ENCODE assay signal across 8 mouse cellular contexts in genomic region chr1:156939251-156940141, GRCm38 (mm10). TPM values are rescaled to one million over a fixed set of nuclear protein-coding genes. Genes with fewer than 3 reads are reported as not detected.
DNase-seq lines count a peak whose midpoint lies in the region; ATAC-seq lines count a peak whose summit lies in the region.

Ralgps2 (minus strand) TSS chr1:156939626.

- H3K36me3 ChIP-seq in embryonic facial prominence, embryonic 12.5 days: no peaks in the 10 kb centered on the region
- H3K36me3 ChIP-seq in heart, embryonic 14.5 days (ENCODE audit: control insufficient read depth, insufficient read depth, low read length): no peaks in the 10 kb centered on the region
- no peaks in the 10 kb centered on the region for H3K36me3 ChIP-seq in liver, embryonic 13.5 days
- H3K36me3 ChIP-seq in stomach, embryonic 15.5 days: no peaks in the 10 kb centered on the region

- H3K4me2 ChIP-seq in embryonic facial prominence, embryonic 12.5 days (replicated peaks): peak within 1 kb of the TSS; percentile 91
- H3K4me2 ChIP-seq in heart, embryonic 14.5 days (ENCODE audit: low read length): peak within 1 kb of the TSS; percentile 82
- peak within 1 kb of the TSS; percentile 99 for H3K4me2 ChIP-seq in liver, embryonic 13.5 days
- peak within 1 kb of the TSS; percentile 91 for H3K4me2 ChIP-seq in stomach, embryonic 15.5 days

- no peaks in the 10 kb centered on the region for H3K27me3 ChIP-seq in embryonic facial prominence, embryonic 12.5 days
- H3K27me3 ChIP-seq in heart, embryonic 14.5 days (ENCODE audit: control insufficient read depth, insufficient read depth, low read length): no peaks in the 10 kb centered on the region
- H3K27me3 ChIP-seq in liver, embryonic 13.5 days: peaks cover 15% of the 10 kb centered on the region; the same call in 1 of the 2 replicates
- no peaks in the 10 kb centered on the region for H3K27me3 ChIP-seq in stomach, embryonic 15.5 days (replicated peaks)

- peak within 1 kb of the TSS; percentile 94 for H3K27ac ChIP-seq in embryonic facial prominence, embryonic 12.5 days
- peak within 1 kb of the TSS; percentile 74 to 89 for H3K27ac ChIP-seq in heart, embryonic 14.5 days (replicated peaks in 1 of 2; ENCODE audit: control insufficient read depth in 1 of 2, insufficient read depth in 1 of 2, low read depth in 2 of 2, low read length in 2 of 2)
- peak within 1 kb of the TSS; percentile 85 for H3K27ac ChIP-seq in liver, embryonic 13.5 days
- H3K27ac ChIP-seq in stomach, embryonic 15.5 days: peak within 1 kb of the TSS; percentile 87

- H3K4me3 ChIP-seq in embryonic facial prominence, embryonic 12.5 days: peak within 1 kb of the TSS; percentile 91
- peak within 1 kb of the TSS; percentile 97 to 98 for H3K4me3 ChIP-seq in heart, embryonic 14.5 days (ENCODE audit: control insufficient read depth in 1 of 2, insufficient read depth in 1 of 2, low read depth in 1 of 2, low read length in 2 of 2)
- peak within 1 kb of the TSS; percentile 90 for H3K4me3 ChIP-seq in liver, embryonic 13.5 days (replicated peaks)
- H3K4me3 ChIP-seq in stomach, embryonic 15.5 days (replicated peaks): peak within 1 kb of the TSS; percentile 92

- H3K9ac ChIP-seq in embryonic facial prominence, embryonic 12.5 days: peak within 1 kb of the TSS; percentile 95
- peak within 1 kb of the TSS; percentile 92 for H3K9ac ChIP-seq in heart, embryonic 14.5 days (ENCODE audit: low read length)
- H3K9ac ChIP-seq in liver, embryonic 13.5 days: peak within 1 kb of the TSS; percentile 90
- H3K9ac ChIP-seq in stomach, embryonic 15.5 days: peak within 1 kb of the TSS; percentile 57

- DNase-seq in B cell, adult 2 months: peak; percentile 76 to 83
- DNase-seq in adrenal gland, postnatal 14 days: peak; percentile 83
- peak; percentile 84 for DNase-seq in kidney, postnatal 10 days
- DNase-seq in liver, embryonic 13.5 days: peak; percentile 52
- DNase-seq in natural killer cell, adult 2 months (ENCODE audit: low spot score in 2 of 2): peak; percentile 13 to 55

- ATAC-seq in embryonic facial prominence, embryonic 12.5 days (ENCODE audit: insufficient number of reproducible peaks, insufficient read depth, low FRiP score, low TSS enrichment): peak; percentile 80
- ATAC-seq in heart, embryonic 14.5 days (ENCODE audit: insufficient number of reproducible peaks, insufficient read depth, low FRiP score, low read depth): peak; percentile 91
- ATAC-seq in liver, embryonic 13.5 days (ENCODE audit: low read depth): peak; percentile 84
- peak; percentile 83 for ATAC-seq in stomach, embryonic 15.5 days (ENCODE audit: insufficient read depth, low FRiP score, low read depth)

- WGBS in embryonic facial prominence, embryonic 12.5 days: under 1% methylated on average over 99 of the region's 124 CpGs
- WGBS in heart, embryonic 14.5 days: under 1% methylated on average over 67 of the region's 124 CpGs
- WGBS in liver, embryonic 13.5 days (ENCODE audit: insufficient replicate concordance): under 1% methylated on average over 89 of the region's 124 CpGs
- under 1% methylated on average over 111 of the region's 124 CpGs for WGBS in stomach, embryonic 15.5 days

- H3K4me1 ChIP-seq in embryonic facial prominence, embryonic 12.5 days: peaks cover 16% of the 10 kb centered on the region
- H3K4me1 ChIP-seq in heart, embryonic 14.5 days (ENCODE audit: control insufficient read depth in 2 of 2, insufficient read depth in 2 of 2, low read length in 2 of 2): 0 out of 4 replicates have a peak, but pooled peaks cover 0 to 5% of the 10 kb centered on the region in 2 experiments
- H3K4me1 ChIP-seq in liver, embryonic 13.5 days (replicated peaks): peaks cover 38% of the 10 kb centered on the region
- H3K4me1 ChIP-seq in stomach, embryonic 15.5 days: no peaks in the 10 kb centered on the region; the same call in 1 of the 2 replicates

- no peaks in the 10 kb centered on the region for H3K9me3 ChIP-seq in embryonic facial prominence, embryonic 12.5 days
- no peaks in the 10 kb centered on the region for H3K9me3 ChIP-seq in heart, embryonic 14.5 days (ENCODE audit: control insufficient read depth, low read length)
- H3K9me3 ChIP-seq in liver, embryonic 13.5 days (replicated peaks): no peaks in the 10 kb centered on the region
- no peaks in the 10 kb centered on the region for H3K9me3 ChIP-seq in stomach, embryonic 15.5 days

RNA-seq across cellular contexts. Expression of gene Ralgps2, which starts in this region (rescaled TPM):
- total RNA-seq in adrenal gland, postnatal 14 days (2021): 28.6 and 30.3 TPM in 2 replicates
- polyA plus RNA-seq in embryonic facial prominence, embryonic 12.5 days (2016; fragmentation: Nextera tagmentation; extraction: Ambion mirVana): 96.3 and 101 TPM in 2 replicates
- 60.2 and 63.5 TPM in 2 replicates for polyA plus RNA-seq in heart, embryonic 14.5 days (2014; fragmentation: Nextera tagmentation; extraction: Ambion mirVana)
- polyA plus RNA-seq in liver, embryonic 13.5 days (2015; fragmentation: Nextera tagmentation; extraction: Ambion mirVana): 21.0 TPM in 2 replicates
- polyA plus RNA-seq in stomach, embryonic 15.5 days (2015; fragmentation: Nextera tagmentation; extraction: Ambion mirVana): 48.9 and 50.1 TPM in 2 replicates

Comparison
In these comparisons a context has a peak if more than half of its experiments do, and no peak if none do; other contexts are left out.
1. Peak in every context shown above with its lines: DNase-seq, ATAC-seq, H3K4me3 ChIP-seq and H3K27ac ChIP-seq.
2. DNase-seq: peak in every context shown above with its lines; median percentile 84 in kidney, postnatal 10 days; 83 in adrenal gland, postnatal 14 days; 80 in B cell, adult 2 months; 52 in liver, embryonic 13.5 days; 34 in natural killer cell, adult 2 months.